Mouse (Mus musculus) CH12.LX (cell line): Measurements from ENCODE around the gene Efhd2. TPM values are rescaled to one million over a fixed set of nuclear protein-coding genes. Genes with fewer than 3 reads are reported as not detected.

ENCODE experiments used
- DNase-seq: peaks from one replicate; pipeline ENCODE4 v3.0.0-alpha.2; 2013; ENCODE audit errors: extremely low read depth
- H3K27ac ChIP-seq: 2 replicates; pipeline ENCODE4 v1.5.1; 2012; ENCODE audit warnings: low read depth, mild to moderate bottlenecking, control low read depth, moderate library complexity; ENCODE audit not compliant: insufficient read depth
- H3K27me3 ChIP-seq: replicated peaks from 2 replicates; pipeline ENCODE3; 2012; ENCODE audit warnings: inconsistent platforms
- H3K36me3 ChIP-seq, 2 experiments: replicated peaks in 1 of 2; 2 replicates each; pipeline versions ENCODE3 to v1.6.1; 2012; ENCODE audit warnings: inconsistent platforms in 1 of 2, low read length in 1 of 2, mild to moderate bottlenecking in 1 of 2, mixed read lengths in 1 of 2, moderate library complexity in 1 of 2; ENCODE audit not compliant: control insufficient read depth in 1 of 2, insufficient read depth in 1 of 2
- H3K4me1 ChIP-seq, 2 experiments: 2 replicates each; pipeline ENCODE4 v1.6.1; 2012; ENCODE audit warnings: inconsistent platforms in 1 of 2, moderate library complexity in 1 of 2; ENCODE audit not compliant: insufficient read depth in 2 of 2, control insufficient read depth in 1 of 2
- H3K4me2 ChIP-seq: 2 replicates; pipeline ENCODE4 v1.6.1; 2012; ENCODE audit warnings: low read depth, mild to moderate bottlenecking, control low read depth; ENCODE audit not compliant: poor library complexity, insufficient read depth, severe bottlenecking
- H3K4me3 ChIP-seq, 3 experiments: fragments of 150-350 bp in 1 of 3; sonication (generic) in 1 of 3; replicated peaks in 1 of 3; 2 replicates each; pipeline versions ENCODE3 to v1.5.1; 2011 to 2012; ENCODE audit warnings: low read depth in 2 of 3, low read length in 2 of 3, mild to moderate bottlenecking in 2 of 3, moderate library complexity in 2 of 3, control low read depth in 1 of 3, improper control_type of control experiment in 1 of 3, inconsistent platforms in 1 of 3, mixed read lengths in 1 of 3; ENCODE audit not compliant: poor library complexity in 1 of 3
- H3K79me2 ChIP-seq: replicated peaks from 2 replicates; pipeline ENCODE4 v1.6.1; 2012; ENCODE audit warnings: mild to moderate bottlenecking, moderate library complexity; ENCODE audit not compliant: control insufficient read depth, poor library complexity, insufficient read depth, severe bottlenecking; ENCODE audit errors: extremely low read depth
- H3K9ac ChIP-seq: 2 replicates; pipeline ENCODE4 v1.6.1; 2012; ENCODE audit warnings: low read depth, mild to moderate bottlenecking, control low read depth, moderate library complexity; ENCODE audit not compliant: insufficient read depth
- H3K9me3 ChIP-seq: replicated peaks from 2 replicates; pipeline ENCODE3; 2012; ENCODE audit warnings: low read length, inconsistent platforms, mixed read lengths
- CTCF ChIP-seq, 2 experiments: IDR thresholded peaks in 1 of 2; conservative IDR thresholded peaks in 1 of 2; 2 replicates each; pipeline ENCODE4 v1.5.1; 2011 to 2012; ENCODE audit warnings: low read depth in 2 of 2, low read length in 2 of 2, improper control_type of control experiment in 1 of 2, inconsistent platforms in 1 of 2, mild to moderate bottlenecking in 1 of 2, moderate library complexity in 1 of 2
- EP300 ChIP-seq: IDR thresholded peaks from 2 replicates; pipeline ENCODE4 v1.6.1; 2011; ENCODE audit warnings: low read length, improper control_type of control experiment
- MXI1 ChIP-seq: IDR thresholded peaks from 2 replicates; pipeline ENCODE4 v1.6.1; 2011; ENCODE audit warnings: mild to moderate bottlenecking, low read depth, low read length, improper control_type of control experiment
- MYC ChIP-seq: IDR thresholded peaks from 2 replicates; pipeline ENCODE4 v1.6.1; 2011; ENCODE audit warnings: low read depth, mild to moderate bottlenecking, improper control_type of control experiment, low read length
- NRF1 ChIP-seq: IDR thresholded peaks from 2 replicates; pipeline ENCODE4 v1.6.1; 2014; ENCODE audit warnings: low read depth, mild to moderate bottlenecking, inconsistent platforms, low read length, improper control_type of control experiment, moderate library complexity
- PAX5 ChIP-seq: IDR thresholded peaks from 2 replicates; pipeline ENCODE4 v1.6.1; 2012; ENCODE audit warnings: low read length, inconsistent platforms, mixed read lengths
- POLR2A ChIP-seq: IDR thresholded peaks from 2 replicates; pipeline ENCODE4 v1.6.1; 2011; ENCODE audit warnings: low read depth, mild to moderate bottlenecking, improper control_type of control experiment, low read length
- RAD21 ChIP-seq: IDR thresholded peaks from 2 replicates; pipeline ENCODE4 v1.6.1; 2011; ENCODE audit warnings: low read depth, mild to moderate bottlenecking, low read length, improper control_type of control experiment, moderate library complexity
- RCOR1 ChIP-seq: conservative IDR thresholded peaks from 2 replicates; pipeline ENCODE4 v1.6.1; 2012; ENCODE audit warnings: low read depth, mild to moderate bottlenecking, inconsistent platforms, low read length, improper control_type of control experiment
- SIN3A ChIP-seq: IDR thresholded peaks from 2 replicates; pipeline ENCODE4 v1.6.1; 2012; ENCODE audit warnings: low read length, improper control_type of control experiment, inconsistent platforms
- SMC3 ChIP-seq: IDR thresholded peaks from 2 replicates; pipeline ENCODE4 v1.6.1; 2011; ENCODE audit warnings: low read depth, low read length, improper control_type of control experiment
- TBP ChIP-seq: conservative IDR thresholded peaks from 2 replicates; pipeline ENCODE4 v1.6.1; 2011; ENCODE audit warnings: low read depth, low read length, improper control_type of control experiment
- TCF12 ChIP-seq: IDR thresholded peaks from 2 replicates; pipeline ENCODE4 v1.6.1; 2014; ENCODE audit warnings: low read depth, mild to moderate bottlenecking, inconsistent platforms, low read length, improper control_type of control experiment
- UBTF ChIP-seq: IDR thresholded peaks from 2 replicates; pipeline ENCODE4 v1.6.1; 2012; ENCODE audit warnings: low read depth, mild to moderate bottlenecking, inconsistent platforms, low read length, improper control_type of control experiment, moderate library complexity
- USF1 ChIP-seq: IDR thresholded peaks from 2 replicates; pipeline ENCODE4 v1.6.1; 2014; ENCODE audit warnings: low read depth, mild to moderate bottlenecking, inconsistent platforms, low read length, improper control_type of control experiment
- USF2 ChIP-seq: conservative IDR thresholded peaks from 2 replicates; pipeline ENCODE4 v1.6.1; 2011; ENCODE audit warnings: low read depth, low read length, improper control_type of control experiment
- ZC3H11A ChIP-seq: IDR thresholded peaks from 2 replicates; pipeline ENCODE4 v1.6.1; 2012; ENCODE audit warnings: low read depth, mild to moderate bottlenecking, inconsistent platforms, low read length, improper control_type of control experiment
- ZMIZ1 ChIP-seq: IDR thresholded peaks from 2 replicates; pipeline ENCODE4 v1.6.1; 2012; ENCODE audit warnings: low read depth, mild to moderate bottlenecking, inconsistent platforms, low read length, improper control_type of control experiment
- ZNF384 ChIP-seq: IDR thresholded peaks from 2 replicates; pipeline ENCODE4 v1.6.1; 2012; ENCODE audit warnings: low read depth, low read length, improper control_type of control experiment, inconsistent platforms
- dilution Hi-C: fragments of 300-500 bp; cut with MboI; formaldehyde crosslinking; loops from 2 replicates; pipeline ENCODE4 v1.14.3; 2020; ENCODE audit warnings: low sequenced_read_pairs; ENCODE audit not compliant: extremely low pct_unique_long_range_greater_than_20kb, extremely low pct_ligation_motif_present
- in situ Hi-C: fragments of 300-500 bp; cut with MboI; formaldehyde crosslinking; loops from 3 replicates; pipeline ENCODE4 v1.14.3; 2019; ENCODE audit warnings: low sequenced_read_pairs, low pct_ligation_motif_present, low pct_unique_long_range_greater_than_20kb, mixed read lengths
- polyA plus RNA-seq: library from polyadenylated mRNA; unstranded; fragments of >175 nt; gene quantifications from 2 replicates; pipeline ENCODE4 v1.2.1, GENCODE M21; 2012; ENCODE audit warnings: low read depth; ENCODE audit not compliant: insufficient read length
- total RNA-seq, 2 experiments: library from RNA; depleted of rRNA; stranded (reverse); fragments of 300-350 nt in 1 of 2; fragments of >200 nt in 1 of 2; gene quantifications; 2 replicates each; pipeline ENCODE4 v1.2.3; 2012 to 2014

Efhd2 gene
- total and polyA plus RNA-seq, 3 experiments: 43.8 to 143 (median 44.1) TPM

DNA sequence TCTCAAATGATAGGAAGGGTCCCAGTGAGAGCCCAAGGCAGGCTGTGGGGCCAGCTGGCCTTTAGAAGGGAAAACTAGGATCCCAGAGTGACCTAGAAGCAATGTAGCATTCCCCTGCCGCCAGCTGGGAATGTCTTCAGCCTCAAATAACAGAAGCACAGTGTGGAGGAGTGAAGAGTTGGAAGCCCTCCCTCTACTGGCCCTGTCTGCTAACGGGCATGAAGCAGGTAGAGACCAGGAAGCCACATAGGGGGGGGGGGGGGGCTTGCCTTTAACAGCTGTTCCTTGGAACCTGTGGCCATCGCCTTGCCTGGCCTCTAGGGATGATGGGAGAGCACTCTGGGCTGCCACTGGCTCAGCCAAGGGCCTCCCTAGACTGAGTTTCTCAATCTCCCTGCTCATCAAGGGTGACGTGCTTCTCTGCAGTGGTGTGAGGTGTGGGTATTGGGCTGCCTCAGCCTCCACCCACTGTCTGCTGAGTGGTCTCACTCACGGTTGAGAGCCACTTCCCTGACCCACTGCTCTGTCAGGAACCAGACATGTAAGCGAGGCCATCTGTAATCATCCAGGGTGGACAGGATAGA, 11.8 kb upstream of the Efhd2 start:
- Histone ChIP-seq H3K4me3 (no peak overlapping the region), H3K4me2 (no peak overlapping the region), H3K79me2 (no peaks in the 10 kb centered on the region), H3K9ac (no peak overlapping the region), H3K27me3 (no peaks in the 10 kb centered on the region), H3K27ac (no peak overlapping the region), H3K4me1 (peaks cover 2% of the 10 kb centered on the region in 2 experiments; a peak in 1 of 4 replicates), H3K36me3 (no peaks in the 10 kb centered on the region), H3K9me3 (no peaks in the 10 kb centered on the region)
- no peak for DNase-seq
- dilution Hi-C loops (no loop called here), in situ Hi-C loops (no loop called here)
- TF ChIP-seq EP300: no peak
- TF ChIP-seq MYC: no peak
- no peak for TF ChIP-seq SIN3A
- TF ChIP-seq USF1: no peak
- no peak for TF ChIP-seq CTCF (conservative IDR thresholded peaks at IDR 0.05 in 1 of 2, IDR thresholded peaks at IDR 0.05 in 1 of 2; ENCODE audit: low read depth in 2 of 2, low read length in 2 of 2)
- TF ChIP-seq POLR2A: no peak
- no peak for TF ChIP-seq PAX5
- no peak for TF ChIP-seq ZNF384
- no peak for TF ChIP-seq UBTF
- no peak for TF ChIP-seq ZC3H11A
- no peak for TF ChIP-seq MXI1
- TF ChIP-seq TCF12: no peak
- no peak for TF ChIP-seq SMC3
- no peak for TF ChIP-seq ZMIZ1

DNA sequence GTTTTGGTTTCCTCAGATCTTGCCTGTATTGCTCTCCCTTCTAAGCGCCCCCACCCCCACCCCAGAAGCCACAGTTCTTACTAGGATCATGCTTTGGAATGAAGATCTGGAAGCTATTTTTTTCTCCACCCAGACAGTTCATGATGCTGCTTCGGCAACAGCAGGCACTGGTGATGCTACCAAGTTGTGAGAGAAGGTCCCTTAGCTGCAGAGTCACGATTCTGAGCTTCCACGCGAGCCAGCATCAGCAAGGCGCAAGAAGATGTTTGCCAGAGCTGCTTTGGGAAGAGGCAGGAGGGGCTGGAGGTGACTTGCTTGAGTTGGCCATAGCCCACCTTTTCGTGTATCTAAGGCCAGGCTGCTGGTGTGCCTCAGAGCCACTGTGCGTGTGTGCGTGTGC, 10.7 kb upstream of the Efhd2 start:
- no peak overlapping the region for H3K27ac ChIP-seq
- H3K9me3 ChIP-seq: no peaks in the 10 kb centered on the region
- TF ChIP-seq UBTF (no peak), NRF1 (no peak), RAD21 (no peak), ZNF384 (no peak), TBP (no peak), USF2 (no peak), RCOR1 (no peak)
- TF ChIP-seq, all 38 proteins: peak for 0
- Histone ChIP-seq H3K36me3 (no peaks in the 10 kb centered on the region), H3K9ac (no peak overlapping the region), H3K4me1 (peaks cover 2% of the 10 kb centered on the region in 2 experiments; a peak in 1 of 4 replicates), H3K4me2 (no peak overlapping the region), H3K4me3 (no peak overlapping the region), H3K79me2 (no peaks in the 10 kb centered on the region), H3K27me3 (no peaks in the 10 kb centered on the region)
- dilution Hi-C loops (no loop called here), in situ Hi-C loops (no loop called here)
- DNase-seq: no peak
